ENCODE assay signal across 11 mouse cellular contexts in the genomic region with DNA sequence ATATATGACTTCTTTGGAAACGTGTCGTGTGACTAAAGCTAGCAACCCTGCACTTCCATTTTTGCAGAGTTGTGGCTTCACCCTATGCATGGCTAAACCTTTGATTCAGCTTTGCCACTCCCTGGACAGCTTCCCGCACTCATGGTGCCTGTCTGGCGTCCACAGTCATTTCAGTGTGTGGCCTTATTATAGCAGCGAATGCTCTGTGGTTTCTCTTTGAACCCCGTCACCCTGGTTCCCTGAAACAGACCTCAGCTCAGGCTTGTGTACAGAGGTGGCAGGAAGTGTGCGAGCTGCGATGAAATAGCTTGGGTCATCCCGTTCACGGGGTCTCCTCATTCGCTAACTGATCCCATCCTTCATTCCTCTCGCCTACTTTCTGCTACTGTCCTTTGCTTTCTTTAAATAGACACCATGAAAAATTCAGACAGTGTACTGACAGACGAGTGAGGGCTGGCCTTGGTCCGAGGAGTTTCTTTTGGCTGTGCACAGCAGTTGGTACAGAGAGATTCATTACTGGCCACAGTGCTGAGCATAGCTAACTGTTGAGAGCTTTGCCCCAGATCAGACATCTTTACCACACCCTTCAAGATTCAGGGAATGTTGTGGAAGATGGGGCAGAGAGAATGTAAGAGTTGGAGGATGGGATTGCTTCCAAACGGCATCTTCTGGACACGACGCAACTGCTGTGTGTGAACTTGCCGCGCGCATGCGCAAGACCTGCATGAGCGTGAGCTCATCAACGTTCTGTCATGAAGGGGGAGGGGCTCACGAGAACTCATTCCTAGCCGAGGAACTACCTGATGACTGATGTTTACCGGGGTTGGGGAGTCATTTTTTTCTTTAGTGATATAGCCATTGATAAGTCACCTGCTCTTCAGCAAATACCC.
DNase-seq lines count a peak whose midpoint lies in the region; ATAC-seq lines count a peak whose summit lies in the region.
"Had no signal": no experiment of that assay in that cellular context is flagged by ENCODE, and none has a peak within 500 bp of the region (broad histone marks: within the 10 kb centered on the region; RNA-seq: fewer than 3 reads in every experiment).

No protein-coding gene starts in this region.

- no peak for DNase-seq in liver, embryonic 11.5 days (ENCODE audit: low spot score)
- DNase-seq in Muller cell, postnatal 12 days (ENCODE audit: inconsistent ontology term), result peak; percentile 39
- DNase-seq in testis, postnatal 14 days (ENCODE audit: low spot score), result peak; percentile 31
- DNase-seq in layer of hippocampus, adult 9-11 months, result no peak
- DNase-seq: cerebellum, adult 11 months; gastrocnemius, postnatal 36 days had no signal

- peaks cover 6% of the 10 kb centered on the region; the same call in 1 of the 2 replicates for H3K27me3 ChIP-seq in liver, embryonic 12.5 days (replicated peaks)
- H3K27me3 ChIP-seq in liver, embryonic 11.5 days (replicated peaks; ENCODE audit: control insufficient read depth, insufficient read depth, low read length), result no peaks in the 10 kb centered on the region
- no peaks in the 10 kb centered on the region for H3K27me3 ChIP-seq in midbrain, embryonic 13.5 days
- H3K27me3 ChIP-seq: Patski had no signal

- no peak overlapping the region; the same call in 1 of the 2 replicates for H3K27ac ChIP-seq in liver, embryonic 12.5 days
- no peak overlapping the region for H3K27ac ChIP-seq in liver, embryonic 11.5 days (ENCODE audit: low read depth, low read length)
- H3K27ac ChIP-seq in midbrain, embryonic 13.5 days, result no peak overlapping the region
- H3K27ac ChIP-seq: layer of hippocampus, adult 2 months had no signal

- no peaks in the 10 kb centered on the region for H3K36me3 ChIP-seq in liver, embryonic 12.5 days
- no peaks in the 10 kb centered on the region for H3K36me3 ChIP-seq in liver, embryonic 11.5 days (ENCODE audit: control insufficient read depth, insufficient read depth, low read length)
- no peaks in the 10 kb centered on the region for H3K36me3 ChIP-seq in midbrain, embryonic 13.5 days

- H3K4me2 ChIP-seq in liver, embryonic 12.5 days, result peak overlapping the region; percentile 8; the same call in 1 of the 2 replicates
- no peak overlapping the region; the same call in 1 of the 2 replicates for H3K4me2 ChIP-seq in liver, embryonic 11.5 days
- H3K4me2 ChIP-seq in midbrain, embryonic 13.5 days (replicated peaks), result no peak overlapping the region

- no peak for ATAC-seq in liver, embryonic 12.5 days
- no peak for ATAC-seq in liver, embryonic 11.5 days (replicated peaks; ENCODE audit: low FRiP score)
- peak; percentile 73 to 84 for ATAC-seq in hematopoietic stem cell, adult 5-6 weeks (replicated peaks in 1 of 2; ENCODE audit: insufficient read depth in 1 of 2, low FRiP score in 2 of 2, low TSS enrichment in 1 of 2, low read depth in 1 of 2, poor library complexity in 2 of 2, severe bottlenecking in 2 of 2)
- ATAC-seq in midbrain, embryonic 13.5 days, result no peak
- ATAC-seq: Patski had no signal

- H3K9me3 ChIP-seq in liver, embryonic 12.5 days (replicated peaks), result no peaks in the 10 kb centered on the region
- H3K9me3 ChIP-seq in liver, embryonic 11.5 days (ENCODE audit: control insufficient read depth, low read length), result no peaks in the 10 kb centered on the region
- H3K9me3 ChIP-seq in midbrain, embryonic 13.5 days, result no peaks in the 10 kb centered on the region

- no peak overlapping the region for H3K4me3 ChIP-seq in liver, embryonic 12.5 days
- H3K4me3 ChIP-seq in liver, embryonic 11.5 days (ENCODE audit: low read depth, low read length), result no peak overlapping the region
- H3K4me3 ChIP-seq in midbrain, embryonic 13.5 days (replicated peaks), result no peak overlapping the region
- H3K4me3 ChIP-seq: layer of hippocampus, adult 2 months had no signal

- no peak overlapping the region for H3K9ac ChIP-seq in liver, embryonic 12.5 days
- H3K9ac ChIP-seq in liver, embryonic 11.5 days (ENCODE audit: low read depth, low read length), result no peak overlapping the region
- H3K9ac ChIP-seq in midbrain, embryonic 13.5 days (replicated peaks), result no peak overlapping the region

- H3K4me1 ChIP-seq in liver, embryonic 12.5 days, result peaks cover 19% of the 10 kb centered on the region
- H3K4me1 ChIP-seq in liver, embryonic 11.5 days (replicated peaks; ENCODE audit: control insufficient read depth, insufficient read depth, low read length), result peaks cover 10% of the 10 kb centered on the region
- peaks cover 19% of the 10 kb centered on the region for H3K4me1 ChIP-seq in midbrain, embryonic 13.5 days (replicated peaks)

- WGBS in liver, embryonic 12.5 days (ENCODE audit: insufficient replicate concordance), result 49% methylated on average over 26 of the region's 26 CpGs
- 67% methylated on average over 26 of the region's 26 CpGs for WGBS in liver, embryonic 11.5 days
- whole genome bisulfite sequencing in midbrain, embryonic 13.5 days, result 88% methylated on average over 26 of the region's 26 CpGs

Comparison
In these comparisons a context has a peak if more than half of its experiments do, and no peak if none do; other contexts are left out.
1. ATAC-seq: peak in hematopoietic stem cell, adult 5-6 weeks (2 of 2); none in liver, embryonic 12.5 days (single experiment), liver, embryonic 11.5 days (single experiment) and midbrain, embryonic 13.5 days (single experiment).
2. DNase-seq: peak in Muller cell, postnatal 12 days (single experiment) and testis, postnatal 14 days (single experiment); none in liver, embryonic 11.5 days (single experiment) and layer of hippocampus, adult 9-11 months (single experiment).